Mouse (Mus musculus) central nervous system, embryonic 11.5 days (tissue): ENCODE measurements around the gene Olfr46. TPM values are rescaled to one million over a fixed set of nuclear protein-coding genes. Genes with fewer than 3 reads are reported as not detected.

Experiments
- polyA plus RNA-seq: library from polyadenylated mRNA; depleted of rRNA; stranded (reverse); fragments of >200 nt; gene quantifications from 2 replicates; pipeline ENCODE4 v1.2.3, GENCODE M21; 2012; rRNA removed

Gene Olfr46
- not detected in 2 replicates for polyA plus RNA-seq

DNA sequence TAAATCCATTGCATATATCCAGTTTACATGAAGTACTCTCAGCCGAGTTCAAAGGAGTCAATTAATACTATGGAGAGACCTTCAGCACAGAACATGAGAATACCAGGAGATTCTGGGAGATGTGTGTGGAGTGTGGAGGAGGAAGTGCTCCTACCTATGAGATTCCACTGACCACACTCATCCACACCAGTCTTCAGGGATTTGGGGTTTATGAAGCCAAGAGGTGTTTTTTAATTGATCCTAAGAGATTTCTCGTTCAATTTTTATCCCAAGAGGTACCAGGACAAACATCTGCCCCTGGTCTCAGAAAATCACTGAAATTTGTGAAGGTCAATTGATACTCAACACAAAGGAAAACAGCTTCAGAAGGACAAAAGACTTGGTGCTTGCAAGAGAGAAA lies at the start of gene Olfr46:
TSS of gene Olfr46 (plus strand) at position 301 of the 400 bp plus-strand sequence.

GRCm38 (mm10) chr7:140567586-140567985 lies 33.5 kb upstream of the Olfr46 start, which contains the start of gene Olfr538:
Gene Olfr538 (plus strand): TSS chr7:140567886.

GRCm38 (mm10) chr7:140628670-140629069 lies 27.6 kb downstream of the Olfr46 start, which contains the start of gene Olfr61:
Gene Olfr61 (plus strand): TSS chr7:140628970.

GRCm38 (mm10) chr7:140646152-140646551 lies 45.1 kb downstream of the Olfr46 start, which contains the start of gene Olfr53:
Gene Olfr53 (plus strand): TSS chr7:140646452.

DNA sequence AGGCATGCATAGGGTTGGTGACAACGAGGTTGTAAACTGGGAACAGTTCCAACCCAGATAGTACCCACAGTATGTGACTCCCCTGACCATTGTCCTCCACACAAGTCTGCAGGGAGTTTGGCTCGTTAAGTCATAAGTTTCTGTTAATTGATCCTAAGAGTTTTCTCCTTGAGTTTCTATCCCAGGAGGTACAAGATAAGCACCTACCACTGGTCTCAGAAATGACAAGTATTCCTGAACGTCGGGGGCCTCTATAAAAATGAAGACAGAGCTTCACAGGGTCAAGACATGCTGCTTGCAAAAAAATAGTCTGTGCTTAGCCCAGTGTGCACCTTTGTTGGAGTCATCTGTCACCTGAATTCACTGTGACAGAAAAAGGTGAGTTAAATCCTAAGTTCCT lies 58.6 kb downstream of the Olfr46 start, which contains the start of gene Olfr539:
TSS of gene Olfr539 (plus strand) at position 301 of the 400 bp plus-strand sequence.

Other genes starting within 250 kb of the Olfr46 start
- gene Olfr60, start 239.6 kb upstream of the Olfr46 start, polyA plus RNA-seq, result not detected in 2 replicates
- not detected in 2 replicates for gene Olfr530, start 224.9 kb upstream of the Olfr46 start, polyA plus RNA-seq
- gene Olfr531, start 198.4 kb upstream of the Olfr46 start, polyA plus RNA-seq, result not detected in 2 replicates
- gene Olfr532, start 179.6 kb upstream of the Olfr46 start, polyA plus RNA-seq, result not detected in 2 replicates
- not detected in 2 replicates for gene Olfr533, start 137.9 kb upstream of the Olfr46 start, polyA plus RNA-seq
- gene Olfr535, start 117.1 kb upstream of the Olfr46 start, polyA plus RNA-seq, result not detected in 2 replicates
- not detected in 2 replicates for gene Olfr536, start 93.9 kb upstream of the Olfr46 start, polyA plus RNA-seq
- gene Olfr538, start 33.4 kb upstream of the Olfr46 start, polyA plus RNA-seq, result not detected in 2 replicates
- gene Olfr61, start 27.7 kb downstream of the Olfr46 start, polyA plus RNA-seq, result not detected in 2 replicates
- not detected in 2 replicates for gene Olfr53, start 45.2 kb downstream of the Olfr46 start, polyA plus RNA-seq
- gene Olfr539, start 58.7 kb downstream of the Olfr46 start, polyA plus RNA-seq, result under 0.01 TPM in 2 replicates
- not detected in 2 replicates for gene Olfr45, start 80.7 kb downstream of the Olfr46 start, polyA plus RNA-seq
- not detected in 2 replicates for gene Olfr541, start 96.0 kb downstream of the Olfr46 start, polyA plus RNA-seq
- gene Cyp2e1, start 162.5 kb downstream of the Olfr46 start, polyA plus RNA-seq, result not detected in 2 replicates
- gene Syce1, start 186.6 kb downstream of the Olfr46 start, polyA plus RNA-seq, result 0.12 and 0.24 TPM in 2 replicates
- 2.4 and 4.2 TPM in 2 replicates for gene Zfp941, start 220.9 kb downstream of the Olfr46 start, polyA plus RNA-seq
- gene Urah, start 233.7 kb downstream of the Olfr46 start, polyA plus RNA-seq, result 0.32 and 0.51 TPM in 2 replicates
- not detected in 2 replicates for gene Scgb1c1, start 244.3 kb downstream of the Olfr46 start, polyA plus RNA-seq
- gene Odf3, start 246.5 kb downstream of the Olfr46 start, polyA plus RNA-seq, result not detected in 2 replicates